Mouse (Mus musculus) liver, embryonic 14.5 days (tissue): ENCODE results near the gene Pola1. TPM values are rescaled to one million over a fixed set of nuclear protein-coding genes. Genes with fewer than 3 reads are reported as not detected.

Experiments
- ATAC-seq: fragments of 200-750 bp; cut with Nextera tagmentation; 2 replicates; pipeline ENCODE4 v1.8.0; 2017; ENCODE audit warnings: moderate number of reproducible peaks, mild to moderate bottlenecking, moderate library complexity; ENCODE audit not compliant: insufficient read depth
- DNase-seq, 3 experiments: peaks; one replicate each; pipeline ENCODE4 v3.0.0-alpha.2; 2012 to 2013; ENCODE audit warnings: low read depth in 3 of 3, low spot score in 3 of 3
- H3K27ac ChIP-seq: fragments of 300-500 bp; sonication (generic); 2 replicates; pipeline ENCODE4 v1.5.1; 2014; ENCODE audit warnings: moderate library complexity, mild to moderate bottlenecking, control low read depth, inconsistent platforms
- H3K27me3 ChIP-seq: fragments of 300-500 bp; sonication (generic); 2 replicates; pipeline ENCODE4 v1.6.1; 2014; ENCODE audit warnings: mild to moderate bottlenecking, low read length, moderate library complexity; ENCODE audit not compliant: control insufficient read depth, insufficient read depth
- H3K36me3 ChIP-seq: fragments of 300-500 bp; sonication (generic); replicated peaks from 2 replicates; pipeline ENCODE4 v1.6.1; 2014; ENCODE audit warnings: low read depth; ENCODE audit not compliant: control insufficient read depth, insufficient read depth
- H3K4me1 ChIP-seq, 2 experiments: fragments of 200-500 bp in 1 of 2; fragments of 300-500 bp in 1 of 2; sonication (generic) in 1 of 2; replicated peaks; 2 replicates each; pipeline ENCODE4 v1.6.1; 2012 to 2014; ENCODE audit warnings: antibody characterized with exemption in 1 of 2, inconsistent platforms in 1 of 2, low read length in 1 of 2; ENCODE audit not compliant: control insufficient read depth in 2 of 2, insufficient read depth in 2 of 2
- H3K4me2 ChIP-seq: fragments of 300-500 bp; sonication (generic); 2 replicates; pipeline ENCODE4 v1.6.1; 2014; ENCODE audit warnings: low read depth, mild to moderate bottlenecking, control low read depth, moderate library complexity
- H3K4me3 ChIP-seq, 2 experiments: fragments of 200-500 bp in 1 of 2; fragments of 300-500 bp in 1 of 2; sonication (generic) in 1 of 2; 2 replicates each; pipeline ENCODE4 v1.5.1; 2012 to 2014; ENCODE audit warnings: low read depth in 2 of 2, low read length in 2 of 2, mild to moderate bottlenecking in 2 of 2, control low read depth in 1 of 2, inconsistent platforms in 1 of 2, moderate library complexity in 1 of 2; ENCODE audit not compliant: insufficient read depth in 1 of 2
- H3K9ac ChIP-seq: fragments of 300-500 bp; sonication (generic); replicated peaks from 2 replicates; pipeline ENCODE4 v1.6.1; 2014; ENCODE audit warnings: mild to moderate bottlenecking, control low read depth, moderate library complexity
- H3K9me3 ChIP-seq: fragments of 300-500 bp; sonication (generic); 2 replicates; pipeline ENCODE4 v1.6.1; 2016; ENCODE audit warnings: low read length, mixed read lengths; ENCODE audit not compliant: control insufficient read depth
- CTCF ChIP-seq: IDR thresholded peaks from 2 replicates; pipeline ENCODE4 v1.5.1; 2016; ENCODE audit warnings: antibody characterized with exemption, low read depth, control low read depth
- EP300 ChIP-seq: IDR thresholded peaks from 2 replicates; pipeline ENCODE4 v1.6.1; 2016; ENCODE audit warnings: antibody characterized with exemption, low read depth
- WGBS: fragments of 180-500 bp; shearing (Covaris S2); extraction: QIAGEN DNeasy Blood & Tissue Kit; methylation state at CpG from one replicate; pipeline ENCODE4 v1.1.7; 2014; ENCODE audit not compliant: insufficient replicate concordance; 5-methylcytosine and 5-hydroxymethylcytosine counted together
- polyA plus RNA-seq, 2 experiments: library from polyadenylated mRNA; depleted of rRNA in 1 of 2; stranded (reverse) in 1 of 2; unstranded in 1 of 2; fragments of >200 nt; fragmentation: Nextera tagmentation in 1 of 2; extraction: Ambion mirVana in 1 of 2; gene quantifications; 2 replicates each; pipeline versions ENCODE4 v1.2.1 to v1.2.3; 2012 to 2014

The Pola1 gene
- polyA plus RNA-seq, 2 experiments, result 6.7 to 14.3 TPM

GRCm38 (mm10) chrX:93300183-93300815 lies 331.7 kb downstream of the Pola1 start:
- no peaks in the 10 kb centered on the region for H3K4me1 ChIP-seq
- ATAC-seq (no peak), DNase-seq (no peak)
- no peak for TF ChIP-seq CTCF
- no peak for TF ChIP-seq EP300
- H3K27ac ChIP-seq, result no peak overlapping the region
- H3K9ac ChIP-seq, result no peak overlapping the region
- H3K4me2 ChIP-seq, result no peak overlapping the region
- no peak overlapping the region for H3K4me3 ChIP-seq
- H3K36me3 ChIP-seq, result no peaks in the 10 kb centered on the region
- no peaks in the 10 kb centered on the region for H3K9me3 ChIP-seq
- H3K27me3 ChIP-seq, result peaks cover 67% of the 10 kb centered on the region
- 21% methylated on average over 10 of the region's 10 CpGs for WGBS

GRCm38 (mm10) chrX:93299771-93300170 lies 332.2 kb downstream of the Pola1 start:
- peaks cover 72% of the 10 kb centered on the region for H3K27me3 ChIP-seq
- no peak overlapping the region for H3K9ac ChIP-seq
- no peaks in the 10 kb centered on the region for H3K4me1 ChIP-seq
- 16% methylated on average over 6 of the region's 6 CpGs for WGBS
- no peak overlapping the region for H3K4me3 ChIP-seq
- TF ChIP-seq CTCF, result no peak
- DNase-seq, result no peak
- no peaks in the 10 kb centered on the region for H3K36me3 ChIP-seq
- no peaks in the 10 kb centered on the region for H3K9me3 ChIP-seq
- no peak overlapping the region for H3K4me2 ChIP-seq
- ATAC-seq, result no peak
- H3K27ac ChIP-seq, result no peak overlapping the region

- H3K4me3 ChIP-seq, result peak overlapping the region in 1 of 2 experiments; percentile 23; a peak in 2 of 4 replicates
- peaks cover 78% of the 10 kb centered on the region for H3K27me3 ChIP-seq
- 8% methylated on average over 40 of the region's 43 CpGs for WGBS
- no peak for DNase-seq
- no peaks in the 10 kb centered on the region for H3K4me1 ChIP-seq
- TF ChIP-seq CTCF (no peak), EP300 (no peak)
- no peak for ATAC-seq
- no peaks in the 10 kb centered on the region for H3K36me3 ChIP-seq
- H3K9me3 ChIP-seq, result no peaks in the 10 kb centered on the region
- H3K9ac ChIP-seq, result no peak overlapping the region
- peak overlapping the region; percentile 37 for H3K4me2 ChIP-seq
- H3K27ac ChIP-seq, result no peak overlapping the region
These were observed 332.8 kb downstream of the Pola1 start for GRCm38 (mm10) chrX:93299046-93299626.

DNA sequence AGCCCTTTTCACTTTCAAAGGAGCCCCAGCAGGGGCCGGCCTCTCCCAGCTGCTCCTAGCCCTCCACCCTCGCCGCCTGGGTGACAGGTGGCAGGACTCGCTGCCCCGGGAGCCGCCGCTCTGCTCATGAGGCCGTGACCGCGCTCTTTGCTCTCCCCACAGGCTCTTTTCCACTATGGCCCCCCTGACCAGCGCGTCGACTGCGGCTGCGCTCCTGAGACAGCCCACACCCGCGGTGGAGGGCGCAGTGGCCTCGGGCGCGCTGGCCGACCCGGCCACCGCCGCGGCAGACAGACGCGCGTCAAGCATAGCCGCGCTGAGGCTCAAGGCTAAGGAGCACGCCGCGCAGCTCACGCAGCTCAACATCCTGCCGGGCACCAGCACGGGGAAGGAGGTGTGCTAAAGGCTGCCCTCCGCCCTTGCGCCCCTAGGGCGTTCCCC lies 334.9 kb downstream of the Pola1 start:
- no peak for TF ChIP-seq CTCF
- TF ChIP-seq EP300, result no peak

GRCm38 (mm10) chrX:93295819-93296218 lies 336.1 kb downstream of the Pola1 start:
- Histone ChIP-seq H3K4me3 (no peak overlapping the region), H3K4me2 (no peak overlapping the region), H3K9ac (no peak overlapping the region), H3K9me3 (no peaks in the 10 kb centered on the region), H3K4me1 (no peaks in the 10 kb centered on the region), H3K27ac (no peak overlapping the region), H3K36me3 (no peaks in the 10 kb centered on the region), H3K27me3 (peaks cover 94% of the 10 kb centered on the region)
- DNase-seq (no peak), ATAC-seq (no peak)
- no peak for TF ChIP-seq CTCF
- WGBS, result 11% methylated on average over 5 of the region's 5 CpGs

More for the DNA sequence above, 334.9 kb downstream of the Pola1 start:
- Histone ChIP-seq H3K4me2 (no peak overlapping the region; the same call in 1 of the 2 replicates), H3K4me3 (no peak overlapping the region), H3K9me3 (no peaks in the 10 kb centered on the region), H3K27me3 (peaks cover 94% of the 10 kb centered on the region), H3K27ac (no peak overlapping the region), H3K4me1 (no peaks in the 10 kb centered on the region), H3K36me3 (no peaks in the 10 kb centered on the region), H3K9ac (no peak overlapping the region)
- no peak for DNase-seq
- 16% methylated on average over 37 of the region's 40 CpGs for WGBS
- no peak for ATAC-seq
